Mouse (Mus musculus) spleen, adult 2 months (tissue): ENCODE results near the gene Wdr26. TPM values are rescaled to one million over a fixed set of nuclear protein-coding genes. Genes with fewer than 3 reads are reported as not detected.

Experiments
- DNase-seq, 2 experiments: peaks; one replicate each; pipeline versions ENCODE4 v3.0.0 to v3.0.0-alpha.2; 2012 to 2021; ENCODE audit warnings: low spot score in 2 of 2, low read depth in 1 of 2
- H3K27ac ChIP-seq: fragments of 200-500 bp; 2 replicates; pipeline ENCODE4 v1.5.1; 2012; ENCODE audit warnings: low read length, inconsistent platforms; ENCODE audit not compliant: insufficient read depth
- H3K27me3 ChIP-seq: fragments of 200-500 bp; 2 replicates; pipeline ENCODE4 v1.6.1; 2012; ENCODE audit warnings: mild to moderate bottlenecking, moderate library complexity, low read length, inconsistent platforms; ENCODE audit not compliant: control insufficient read depth, insufficient read depth
- H3K36me3 ChIP-seq: fragments of 200-500 bp; 2 replicates; pipeline ENCODE4 v1.6.1; 2012; ENCODE audit warnings: mild to moderate bottlenecking, low read length, inconsistent platforms; ENCODE audit not compliant: control insufficient read depth, insufficient read depth
- H3K4me1 ChIP-seq: fragments of 200-500 bp; 2 replicates; pipeline ENCODE4 v1.6.1; 2011; ENCODE audit warnings: inconsistent platforms; ENCODE audit not compliant: control insufficient read depth, insufficient read depth, insufficient read length
- H3K4me3 ChIP-seq: fragments of 200-500 bp; 2 replicates; pipeline ENCODE4 v1.5.1; 2011; ENCODE audit warnings: mild to moderate bottlenecking, inconsistent platforms; ENCODE audit not compliant: insufficient read depth, insufficient read length; ENCODE audit errors: extremely low read depth
- CTCF ChIP-seq: fragments of 200-500 bp; IDR thresholded peaks from 2 replicates; pipeline ENCODE4 v1.5.1; 2011; ENCODE audit warnings: mild to moderate bottlenecking, inconsistent platforms; ENCODE audit not compliant: insufficient read depth, insufficient read length, insufficient replicate concordance; ENCODE audit errors: extremely low read depth
- POLR2A ChIP-seq: fragments of 200-500 bp; IDR thresholded peaks from 2 replicates; pipeline ENCODE4 v1.6.1; 2011; ENCODE audit warnings: low read depth, low read length, inconsistent platforms
- WGBS: fragments of 180-500 bp; shearing (Covaris S2); methylation state at CpG from one replicate; pipeline ENCODE4 v1.1.7; 2018; 5-methylcytosine and 5-hydroxymethylcytosine counted together
- polyA plus RNA-seq: library from polyadenylated mRNA; depleted of rRNA; stranded (reverse); fragments of >200 nt; gene quantifications from 2 replicates; pipeline ENCODE4 v1.2.3, GENCODE M21; 2012

Gene Wdr26
- polyA plus RNA-seq, 1 experiment = 37.2 TPM

- no peak for DNase-seq
Observed at GRCm38 (mm10) chr1:181257585-181258555, 46.1 kb upstream of the Wdr26 start.

GRCm38 (mm10) chr1:181256689-181257584 is 45.1 kb upstream of the Wdr26 start:
- TF ChIP-seq POLR2A = peak; percentile 32
- no peak for TF ChIP-seq CTCF
- Histone ChIP-seq H3K27me3 (no peaks in the 10 kb centered on the region), H3K4me1 (peaks cover 37% of the 10 kb centered on the region), H3K4me3 (peak overlapping the region; percentile 53), H3K27ac (peak overlapping the region; percentile 94), H3K36me3 (no peaks in the 10 kb centered on the region)
- DNase-seq = peak; percentile 63 to 89
- WGBS = 12% methylated on average over 34 of the region's 36 CpGs

More at GRCm38 (mm10) chr1:181257585-181258555, 46.1 kb upstream of the Wdr26 start:
- TF ChIP-seq CTCF (no peak), POLR2A (no peak)
- no peaks in the 10 kb centered on the region for H3K36me3 ChIP-seq
- H3K4me1 ChIP-seq = peaks cover 37% of the 10 kb centered on the region
- no peaks in the 10 kb centered on the region for H3K27me3 ChIP-seq
- H3K4me3 ChIP-seq = no peak overlapping the region
- WGBS = 68% methylated on average over 20 of the region's 20 CpGs
- H3K27ac ChIP-seq = peak overlapping the region; percentile 94

- DNase-seq = peak; percentile 26 to 46
- TF ChIP-seq POLR2A = no peak; the same call in 1 of the 2 replicates
- TF ChIP-seq CTCF = peak; percentile 12; the same call in 1 of the 2 replicates
- WGBS = 1% methylated on average over 20 of the region's 20 CpGs
- H3K27me3 ChIP-seq = no peaks in the 10 kb centered on the region
- no peaks in the 10 kb centered on the region for H3K36me3 ChIP-seq
- peaks cover 35% of the 10 kb centered on the region for H3K4me1 ChIP-seq
- peak overlapping the region; percentile 94 for H3K27ac ChIP-seq
- H3K4me3 ChIP-seq = peak overlapping the region; percentile 53
Observed at GRCm38 (mm10) chr1:181255891-181256688, 44.3 kb upstream of the Wdr26 start.

- DNase-seq = no peak
- peak overlapping the region; percentile 94; the same call in 1 of the 2 replicates for H3K27ac ChIP-seq
- 61% methylated on average over 9 of the region's 9 CpGs for WGBS
- H3K4me1 ChIP-seq = peaks cover 31% of the 10 kb centered on the region
- no peaks in the 10 kb centered on the region for H3K27me3 ChIP-seq
- H3K4me3 ChIP-seq = no peak overlapping the region
- TF ChIP-seq CTCF (no peak), POLR2A (no peak)
- H3K36me3 ChIP-seq = no peaks in the 10 kb centered on the region
Observed at GRCm38 (mm10) chr1:181255450-181255849, 43.6 kb upstream of the Wdr26 start.

- H3K4me1 ChIP-seq = peaks cover 18% of the 10 kb centered on the region
- H3K36me3 ChIP-seq = no peaks in the 10 kb centered on the region
- DNase-seq = no peak
- H3K4me3 ChIP-seq = no peak overlapping the region
- H3K27me3 ChIP-seq = no peaks in the 10 kb centered on the region
- WGBS = 81% methylated on average over 5 of the region's 5 CpGs
- no peak overlapping the region for H3K27ac ChIP-seq
- no peak for TF ChIP-seq POLR2A
- TF ChIP-seq CTCF = no peak
Observed at GRCm38 (mm10) chr1:181251624-181252023, 39.8 kb upstream of the Wdr26 start.

- 95% methylated on average over 8 of the region's 8 CpGs for WGBS
- no peaks in the 10 kb centered on the region for H3K36me3 ChIP-seq
- H3K4me1 ChIP-seq = peaks cover 24% of the 10 kb centered on the region
- TF ChIP-seq CTCF (no peak), POLR2A (no peak)
- no peaks in the 10 kb centered on the region for H3K27me3 ChIP-seq
- H3K27ac ChIP-seq = no peak overlapping the region
- H3K4me3 ChIP-seq = no peak overlapping the region
- DNase-seq = no peak
Observed at GRCm38 (mm10) chr1:181250961-181251360, 39.2 kb upstream of the Wdr26 start.
